Mouse (Mus musculus): ENCODE results near the gene Ppil4.

Gene Ppil4

GRCm38 (mm10) chr10:7821981-7822380 is 29.3 kb downstream of the Ppil4 start:
- in situ Hi-C loops (cut with MboI, MseI): no loop called here

- in situ Hi-C loops (cut with MboI, MseI): loop anchor here (25.0 kb wide), 1 partner anchor 688 kb away; the partner anchor contains the start of gene Ust
Observed at GRCm38 (mm10) chr10:7824663-7825280, 32.1 kb downstream of the Ppil4 start.

GRCm38 (mm10) chr10:7825281-7825665 is 32.6 kb downstream of the Ppil4 start:
- in situ Hi-C loops (cut with MboI, MseI): loop anchor here (25.0 kb wide), 1 partner anchor 687 kb away; the partner anchor contains the start of gene Ust

GRCm38 (mm10) chr10:7826106-7826505 is 33.4 kb downstream of the Ppil4 start:
- in situ Hi-C loops (cut with MboI, MseI): loop anchor here (25.0 kb wide), 1 partner anchor 686 kb away; the partner anchor contains the start of gene Ust

GRCm38 (mm10) chr10:7832171-7832676 is 39.5 kb downstream of the Ppil4 start, which contains the start of gene Zc3h12d:
Gene Zc3h12d (plus strand): TSS chr10:7832470.
- in situ Hi-C loops (cut with MboI, MseI): loop anchor here (25.0 kb wide), 1 partner anchor 680 kb away; the partner anchor contains the start of gene Ust

GRCm38 (mm10) chr10:7833377-7834165 is 40.9 kb downstream of the Ppil4 start:
- in situ Hi-C loops (cut with MboI, MseI): loop anchor here (25.0 kb wide), 1 partner anchor 679 kb away; the partner anchor contains the start of gene Ust

- in situ Hi-C loops (cut with MboI, MseI): loop anchor here (25.0 kb wide), 1 partner anchor 678 kb away; the partner anchor contains the start of gene Ust
Observed at GRCm38 (mm10) chr10:7834671-7835225, 42.1 kb downstream of the Ppil4 start.

- in situ Hi-C loops (cut with MboI, MseI): loop anchor here (25.0 kb wide), 1 partner anchor 675 kb away; the partner anchor contains the start of gene Ust
Observed at GRCm38 (mm10) chr10:7836902-7837301, 44.2 kb downstream of the Ppil4 start.

- in situ Hi-C loops (cut with MboI, MseI): loop anchor here (25.0 kb wide), 1 partner anchor 675 kb away; the partner anchor contains the start of gene Ust
Observed at GRCm38 (mm10) chr10:7837446-7837845, 44.8 kb downstream of the Ppil4 start.

GRCm38 (mm10) chr10:7838036-7838435 is 45.3 kb downstream of the Ppil4 start:
- in situ Hi-C loops (cut with MboI, MseI): loop anchor here (25.0 kb wide), 1 partner anchor 674 kb away; the partner anchor contains the start of gene Ust

GRCm38 (mm10) chr10:7838874-7839421 is 46.3 kb downstream of the Ppil4 start:
- in situ Hi-C loops (cut with MboI, MseI): loop anchor here (25.0 kb wide), 1 partner anchor 673 kb away; the partner anchor contains the start of gene Ust

GRCm38 (mm10) chr10:7839551-7840352 is 47.1 kb downstream of the Ppil4 start:
- in situ Hi-C loops (cut with MboI, MseI): loop anchor here (25.0 kb wide), 1 partner anchor 673 kb away; the partner anchor contains the start of gene Ust

GRCm38 (mm10) chr10:7840353-7840733 is 47.7 kb downstream of the Ppil4 start:
- in situ Hi-C loops (cut with MboI, MseI): loop anchor here (25.0 kb wide), 1 partner anchor 672 kb away; the partner anchor contains the start of gene Ust

GRCm38 (mm10) chr10:7840785-7841184 is 48.1 kb downstream of the Ppil4 start:
- in situ Hi-C loops (cut with MboI, MseI): loop anchor here (25.0 kb wide), 1 partner anchor 672 kb away; the partner anchor contains the start of gene Ust

- in situ Hi-C loops (cut with MboI, MseI): loop anchor here (25.0 kb wide), 1 partner anchor 671 kb away; the partner anchor contains the start of gene Ust
Observed at GRCm38 (mm10) chr10:7841571-7842080, 48.9 kb downstream of the Ppil4 start.

- in situ Hi-C loops (cut with MboI, MseI): loop anchor here (25.0 kb wide), 1 partner anchor 669 kb away; the partner anchor contains the start of gene Ust
Observed at GRCm38 (mm10) chr10:7843181-7843580, 50.5 kb downstream of the Ppil4 start.

- in situ Hi-C loops (cut with MboI, MseI): loop anchor here (25.0 kb wide), 1 partner anchor 668 kb away; the partner anchor contains the start of gene Ust
Observed at GRCm38 (mm10) chr10:7844161-7844560, 51.5 kb downstream of the Ppil4 start.

- in situ Hi-C loops (cut with MboI, MseI): loop anchor here (5.0 to 25.0 kb wide), 2 partner anchors 33 to 667 kb away; partner anchors contain the start of gene Ust
Observed at GRCm38 (mm10) chr10:7845136-7845535, 52.4 kb downstream of the Ppil4 start.

- in situ Hi-C loops (cut with MboI, MseI): loop anchor here (5.0 to 25.0 kb wide), 2 partner anchors 34 to 666 kb away; partner anchors contain the start of gene Ust
Observed at GRCm38 (mm10) chr10:7845991-7846390, 53.3 kb downstream of the Ppil4 start.
